Mouse (Mus musculus) ES-E14 (cell line): ENCODE measurements around the gene Klhdc7b.

Source experiments
- CHD2 ChIP-seq: IDR thresholded peaks from 2 replicates; pipeline ENCODE4 v1.6.1; 2014; ENCODE audit warnings: mild to moderate bottlenecking, low read depth, low read length, inconsistent platforms
- HCFC1 ChIP-seq: IDR thresholded peaks from 2 replicates; pipeline ENCODE4 v1.6.1; 2012; ENCODE audit warnings: low read length, inconsistent platforms, borderline replicate concordance; ENCODE audit not compliant: insufficient read depth
- ZC3H11A ChIP-seq: IDR thresholded peaks from 2 replicates; pipeline ENCODE4 v1.6.1; 2012; ENCODE audit warnings: low read depth, mild to moderate bottlenecking, inconsistent platforms, low read length, borderline replicate concordance

DNA sequence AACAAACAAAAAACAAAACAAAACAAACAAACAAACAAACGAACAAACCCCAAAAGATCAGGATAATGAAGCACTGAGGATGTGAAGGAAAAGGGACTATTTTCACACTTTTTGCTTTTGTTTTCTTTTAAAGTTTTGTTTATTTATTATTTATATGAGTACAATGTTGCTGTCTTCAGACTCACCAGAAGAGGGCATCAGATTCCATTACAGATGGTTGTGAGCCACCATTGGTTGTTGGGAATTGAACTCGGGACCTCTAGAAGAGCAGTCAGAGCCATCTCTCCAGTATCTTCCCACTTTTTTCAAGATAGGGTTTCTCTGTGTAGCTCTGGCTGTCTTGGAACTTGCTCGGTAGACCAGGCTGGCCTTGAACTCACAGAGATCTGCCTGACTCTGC, 41.4 kb upstream of the Klhdc7b start:
- TF ChIP-seq HCFC1 (no peak), CHD2 (no peak), ZC3H11A (no peak)
